Mouse (Mus musculus) C2C12 (cell line): ENCODE data around the gene Pigq. TPM values are rescaled to one million over a fixed set of nuclear protein-coding genes. Genes with fewer than 3 reads are reported as not detected.

Source experiments
- H3K27me3 ChIP-seq: one replicate; pipeline ENCODE4 v1.6.1; 2011; ENCODE audit not compliant: control insufficient read depth, insufficient read depth, insufficient read length
- H3K36me3 ChIP-seq: one replicate; pipeline ENCODE4 v1.6.1; 2011; ENCODE audit not compliant: control insufficient read depth, insufficient read depth
- H3K4me3 ChIP-seq: one replicate; pipeline ENCODE4 v1.5.1; 2011; ENCODE audit warnings: mild to moderate bottlenecking, control low read depth; ENCODE audit not compliant: poor library complexity, insufficient read depth, severe bottlenecking
- H3K79me2 ChIP-seq: one replicate; pipeline ENCODE4 v1.6.1; 2011; ENCODE audit not compliant: control insufficient read depth, insufficient read depth
- H3K79me3 ChIP-seq: one replicate; pipeline ENCODE4 v1.6.1; 2011; ENCODE audit warnings: low read depth, control low read depth
- H3ac ChIP-seq: one replicate; pipeline ENCODE3; 2011; ENCODE audit warnings: low read depth; ENCODE audit not compliant: control insufficient read depth, insufficient read length
- CEBPB ChIP-seq: IDR thresholded peaks from one replicate; pipeline ENCODE4 v1.6.1; 2011; ENCODE audit warnings: low read depth, mild to moderate bottlenecking, control low read depth, moderate library complexity
- CTCF ChIP-seq: IDR thresholded peaks from one replicate; pipeline ENCODE4 v1.5.1; 2011; ENCODE audit not compliant: control insufficient read depth, insufficient read depth, insufficient read length
- FOSL1 ChIP-seq: IDR thresholded peaks from one replicate; pipeline ENCODE4 v1.8.0; 2011; ENCODE audit warnings: mild to moderate bottlenecking, low read length; ENCODE audit not compliant: poor library complexity, insufficient read depth, severe bottlenecking
- MAX ChIP-seq: IDR thresholded peaks from one replicate; pipeline ENCODE4 v1.6.1; 2011; ENCODE audit warnings: mild to moderate bottlenecking, control low read depth
- MYOD1 ChIP-seq: IDR thresholded peaks from one replicate; pipeline ENCODE4 v1.6.1; 2011; ENCODE audit warnings: low read depth; ENCODE audit not compliant: control insufficient read depth, insufficient read length
- MYOG ChIP-seq: IDR thresholded peaks from one replicate; pipeline ENCODE4 v1.6.1; 2011; ENCODE audit not compliant: control insufficient read depth, insufficient read length; ENCODE audit errors: extremely low read depth
- USF1 ChIP-seq: IDR thresholded peaks from one replicate; pipeline ENCODE4 v1.6.1; 2011; ENCODE audit warnings: low read depth, mild to moderate bottlenecking, control low read depth, moderate library complexity
- polyA plus RNA-seq: library from polyadenylated mRNA; unstranded; fragments of >200 nt; fragmentation: generic; extraction: Trizol; gene quantifications from one replicate; pipeline ENCODE4 v1.2.1, GENCODE M21; 2012; ENCODE audit warnings: missing spikeins

Pigq gene
- polyA plus RNA-seq, 1 experiment, result 43.5 TPM

GRCm38 (mm10) chr17:25962413-25962905, 17.7 kb upstream of the Pigq start:
- H3K79me3 ChIP-seq, result peaks cover 2% of the 10 kb centered on the region
- peaks cover 3% of the 10 kb centered on the region for H3K36me3 ChIP-seq
- no peaks in the 10 kb centered on the region for H3K27me3 ChIP-seq
- peaks cover 12% of the 10 kb centered on the region for H3K79me2 ChIP-seq
- H3K4me3 ChIP-seq, result no peak overlapping the region
- TF ChIP-seq CTCF, result no peak
- no peak overlapping the region for H3ac ChIP-seq

GRCm38 (mm10) chr17:25961566-25961965, 16.8 kb upstream of the Pigq start:
- Histone ChIP-seq H3K79me2 (peaks cover 3% of the 10 kb centered on the region), H3K36me3 (peaks cover 3% of the 10 kb centered on the region), H3K79me3 (no peaks in the 10 kb centered on the region), H3K4me3 (no peak overlapping the region), H3K27me3 (no peaks in the 10 kb centered on the region), H3ac (no peak overlapping the region)
- no peak for TF ChIP-seq CEBPB
- no peak for TF ChIP-seq USF1
- TF ChIP-seq MAX, result no peak
- TF ChIP-seq MYOD1, result no peak
- TF ChIP-seq FOSL1, result no peak
- no peak for TF ChIP-seq CTCF
- no peak for TF ChIP-seq MYOG

GRCm38 (mm10) chr17:25959630-25960467, 15.1 kb upstream of the Pigq start:
- H3K27me3 ChIP-seq, result no peaks in the 10 kb centered on the region
- TF ChIP-seq CTCF (no peak), USF1 (no peak), MYOD1 (no peak), MYOG (no peak), CEBPB (no peak), FOSL1 (no peak), MAX (no peak)
- H3ac ChIP-seq, result no peak overlapping the region
- H3K79me2 ChIP-seq, result no peaks in the 10 kb centered on the region
- H3K36me3 ChIP-seq, result no peaks in the 10 kb centered on the region
- no peaks in the 10 kb centered on the region for H3K79me3 ChIP-seq
- no peak overlapping the region for H3K4me3 ChIP-seq

GRCm38 (mm10) chr17:25958771-25959494, 14.2 kb upstream of the Pigq start:
- no peaks in the 10 kb centered on the region for H3K79me2 ChIP-seq
- no peaks in the 10 kb centered on the region for H3K27me3 ChIP-seq
- TF ChIP-seq MAX (no peak), MYOG (no peak), MYOD1 (no peak), FOSL1 (no peak)
- no peak overlapping the region for H3ac ChIP-seq
- H3K36me3 ChIP-seq, result no peaks in the 10 kb centered on the region
- no peak overlapping the region for H3K4me3 ChIP-seq
- H3K79me3 ChIP-seq, result no peaks in the 10 kb centered on the region

- Histone ChIP-seq H3ac (no peak overlapping the region), H3K79me2 (no peaks in the 10 kb centered on the region), H3K27me3 (peaks cover 10% of the 10 kb centered on the region), H3K4me3 (no peak overlapping the region), H3K36me3 (no peaks in the 10 kb centered on the region), H3K79me3 (no peaks in the 10 kb centered on the region)
- no peak for TF ChIP-seq MYOD1
These were observed 12.9 kb upstream of the Pigq start for GRCm38 (mm10) chr17:25957586-25958051.

GRCm38 (mm10) chr17:25956631-25957030, 11.9 kb upstream of the Pigq start:
- H3ac ChIP-seq, result no peak overlapping the region
- H3K4me3 ChIP-seq, result no peak overlapping the region
- no peaks in the 10 kb centered on the region for H3K36me3 ChIP-seq
- no peaks in the 10 kb centered on the region for H3K79me3 ChIP-seq
- H3K79me2 ChIP-seq, result no peaks in the 10 kb centered on the region
- peaks cover 20% of the 10 kb centered on the region for H3K27me3 ChIP-seq
- TF ChIP-seq MYOG (no peak), FOSL1 (no peak), MAX (no peak), USF1 (no peak), CTCF (no peak), MYOD1 (no peak), CEBPB (no peak)
